Mouse (Mus musculus) brain, embryonic 14.5 days (tissue): Measurements from ENCODE around the gene Gng7. TPM values are rescaled to one million over a fixed set of nuclear protein-coding genes. Genes with fewer than 3 reads are reported as not detected.
A peak's percentile ranks its signal among the peaks of the same experiment; 100 is the strongest.
"Not testable (repeated sequence)": the region's sequence is repeated elsewhere in the genome, so short reads cannot be mapped to it uniquely, and the experiment has no call there.

Experiments used
- DNase-seq: peaks from one replicate; pipeline ENCODE4 v3.0.0-alpha.2; 2011; ENCODE audit warnings: low read depth
- CTCF ChIP-seq: fragments of 200-500 bp; IDR thresholded peaks from 2 replicates; pipeline ENCODE4 v1.5.1; 2012; ENCODE audit warnings: inconsistent platforms, mild to moderate bottlenecking, moderate library complexity, borderline replicate concordance; ENCODE audit not compliant: insufficient read depth, insufficient read length; ENCODE audit errors: extremely low read depth
- POLR2A ChIP-seq: fragments of 200-500 bp; IDR thresholded peaks from 2 replicates; pipeline ENCODE4 v1.6.1; 2012; ENCODE audit warnings: mild to moderate bottlenecking, inconsistent platforms, borderline replicate concordance; ENCODE audit not compliant: poor library complexity, insufficient read depth, insufficient read length, severe bottlenecking; ENCODE audit errors: extremely low read depth
- polyA plus RNA-seq: library from polyadenylated mRNA; depleted of rRNA; stranded (reverse); fragments of >200 nt; gene quantifications from 2 replicates; pipeline ENCODE4 v1.2.3, GENCODE M21; 2012; rRNA removed

The Gng7 gene
- polyA plus RNA-seq, result 13.3 and 13.6 TPM in 2 replicates

DNA sequence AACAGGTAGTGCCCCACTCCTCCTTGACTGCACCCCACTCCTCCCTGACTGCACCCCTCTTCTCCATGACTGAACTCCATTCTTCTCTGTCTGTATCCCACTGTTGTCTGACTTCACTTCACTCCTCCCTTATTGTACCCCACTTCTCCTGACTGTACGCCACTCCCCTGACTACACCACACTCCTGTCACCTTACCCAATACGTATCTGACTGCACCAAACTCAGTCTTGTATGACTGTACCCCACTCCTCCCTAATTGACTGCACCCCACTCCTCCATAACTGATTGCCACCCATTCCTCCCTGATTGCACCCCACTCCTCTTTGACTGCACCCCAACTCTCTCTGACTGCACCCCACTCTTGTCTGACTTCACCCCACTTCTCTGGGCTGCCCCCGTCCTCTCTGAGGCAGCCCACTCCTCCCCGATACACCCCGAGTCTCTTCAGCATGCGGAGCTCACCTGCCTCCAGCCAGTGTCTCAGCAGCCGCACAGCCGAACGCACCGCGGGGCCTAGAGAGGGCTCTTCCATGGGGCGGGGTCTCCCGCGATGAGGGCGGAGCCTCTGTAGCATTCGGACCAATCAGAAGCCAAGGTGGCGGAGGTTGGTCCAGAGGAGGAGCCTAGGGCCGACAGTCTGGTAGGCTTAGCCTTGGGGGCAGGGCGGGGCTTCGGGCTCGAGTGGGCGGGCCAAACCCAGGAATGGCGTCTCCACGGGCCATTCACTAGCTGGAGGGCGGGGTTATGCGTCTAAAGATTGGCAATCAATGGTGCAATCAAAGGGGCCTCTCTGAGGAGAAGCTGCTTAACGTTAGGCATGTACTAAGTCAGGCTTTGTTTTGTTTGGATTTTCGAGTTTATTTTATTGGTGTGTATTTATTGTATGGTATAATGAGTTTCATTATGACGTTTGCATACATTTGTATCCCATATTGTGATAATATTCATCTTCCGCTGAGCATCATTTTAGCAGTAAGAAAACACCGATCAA, at the start of gene Gng7:
Gene Gng7, minus strand, starts transcription at position 553 of the 992 bp plus-strand sequence.
- peak; percentile 99 for DNase-seq
- TF ChIP-seq POLR2A, result no peak
- TF ChIP-seq CTCF, result no peak

DNA sequence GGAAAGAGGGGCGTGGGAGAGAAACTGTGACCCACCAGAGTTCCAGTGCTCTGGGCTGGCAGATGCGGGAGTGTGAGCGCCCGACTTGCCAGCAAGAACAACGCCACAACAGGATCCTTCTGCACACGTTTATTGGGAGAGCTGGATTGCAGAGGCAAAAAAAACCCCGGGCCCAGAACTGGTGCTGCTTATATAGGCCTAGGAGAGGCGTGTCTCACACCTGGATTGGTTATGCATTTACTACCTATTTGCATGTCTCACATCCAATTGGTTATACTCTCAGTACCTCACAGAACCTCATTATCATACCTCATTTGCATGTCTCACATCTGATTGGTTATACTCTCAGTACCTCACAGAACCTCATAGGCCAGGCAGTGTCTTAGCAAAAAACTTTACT, 49.8 kb upstream of the Gng7 start:
- not testable (repeated sequence) for DNase-seq

DNA sequence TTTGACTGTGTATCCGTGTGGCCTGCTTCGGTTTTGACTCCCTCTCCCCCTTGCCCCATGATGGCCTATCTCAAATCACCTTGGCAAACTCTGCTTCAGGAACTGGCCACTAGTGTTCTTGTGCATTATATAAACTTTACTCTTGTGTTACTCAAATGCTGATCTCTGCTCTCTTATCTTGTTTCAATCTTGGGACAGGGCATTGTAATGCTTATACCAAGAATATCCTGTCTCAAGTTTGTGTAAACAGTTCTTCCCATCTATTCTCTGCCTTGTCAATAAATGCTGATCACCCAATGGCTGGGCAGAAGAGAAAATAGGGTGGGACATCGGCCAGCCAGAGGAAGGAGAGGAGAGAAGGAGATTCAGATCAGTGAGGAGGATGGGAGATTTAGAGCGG, 48.0 kb upstream of the Gng7 start:
- TF ChIP-seq CTCF (no peak), POLR2A (no peak)
- DNase-seq, result no peak

DNA sequence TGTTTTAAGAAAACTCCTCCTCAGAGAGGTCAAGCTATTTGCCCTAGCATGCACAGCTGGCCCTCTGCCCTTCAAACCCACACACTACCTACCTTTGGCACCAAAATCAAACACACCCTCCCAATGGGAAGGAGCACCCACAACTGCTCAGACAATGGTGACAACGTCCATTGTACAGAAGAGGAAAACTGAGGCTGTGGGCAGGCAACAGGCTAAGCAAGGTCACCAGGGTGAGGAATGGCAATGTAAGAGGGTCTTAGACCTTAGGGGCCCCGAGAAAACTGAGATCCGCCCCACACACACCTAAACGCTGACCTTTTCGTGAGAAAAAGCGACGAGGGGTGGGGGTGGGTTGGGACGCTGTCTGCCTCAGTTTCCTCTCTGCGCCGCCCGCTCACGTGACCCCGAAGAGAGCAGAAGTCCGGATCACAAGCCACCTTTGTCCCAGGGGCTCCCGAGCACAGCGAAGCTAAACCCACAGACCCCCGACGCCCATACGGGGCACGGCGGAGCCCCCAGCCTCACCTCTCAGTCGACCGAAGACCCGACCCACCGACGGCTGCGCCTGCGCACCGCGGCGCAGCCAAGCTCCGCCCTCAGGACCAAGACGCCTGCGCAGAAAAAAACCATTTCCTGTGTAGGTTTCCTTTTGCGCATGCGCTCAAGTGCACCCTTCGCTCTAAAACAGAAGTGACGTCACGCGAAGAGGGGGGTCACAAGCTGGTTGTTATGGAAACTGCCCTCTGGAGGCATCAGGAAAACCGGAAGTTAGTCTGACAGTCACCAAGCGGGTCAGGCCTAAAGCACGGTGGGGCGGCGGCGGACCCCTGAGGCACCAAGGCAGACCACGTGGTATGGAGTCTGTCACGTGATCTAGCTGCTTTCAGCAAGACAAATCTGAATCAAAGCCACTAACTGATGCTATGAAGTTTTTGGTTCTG, 45.1 kb upstream of the Gng7 start, which contains the start of gene Sgta:
Gene Sgta, minus strand, starts transcription at position 579 of the 941 bp plus-strand sequence.
- TF ChIP-seq POLR2A, result peak; percentile 84; the same call in 1 of the 2 replicates
- TF ChIP-seq CTCF, result no peak
- DNase-seq, result peak; percentile 100

DNA sequence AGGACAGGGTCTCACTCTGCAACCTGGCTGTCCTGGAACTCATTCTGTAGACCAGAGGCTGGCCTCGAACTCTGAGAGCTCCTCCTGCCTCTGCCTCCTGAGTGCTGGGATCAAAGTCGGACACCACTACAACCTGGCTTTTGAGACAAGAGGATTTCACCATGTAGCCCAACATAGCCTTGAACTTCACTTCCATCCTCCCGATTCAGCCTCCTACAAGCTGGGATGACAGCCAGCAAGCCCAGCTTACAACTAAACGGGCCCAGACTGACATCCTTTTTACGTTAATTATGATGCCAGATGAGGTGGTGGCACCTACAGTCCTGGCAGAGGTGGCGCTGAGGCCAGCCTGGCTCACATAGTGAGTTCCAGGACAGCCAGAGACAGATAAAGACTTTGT, 44.2 kb upstream of the Gng7 start:
- no peak for DNase-seq

DNA sequence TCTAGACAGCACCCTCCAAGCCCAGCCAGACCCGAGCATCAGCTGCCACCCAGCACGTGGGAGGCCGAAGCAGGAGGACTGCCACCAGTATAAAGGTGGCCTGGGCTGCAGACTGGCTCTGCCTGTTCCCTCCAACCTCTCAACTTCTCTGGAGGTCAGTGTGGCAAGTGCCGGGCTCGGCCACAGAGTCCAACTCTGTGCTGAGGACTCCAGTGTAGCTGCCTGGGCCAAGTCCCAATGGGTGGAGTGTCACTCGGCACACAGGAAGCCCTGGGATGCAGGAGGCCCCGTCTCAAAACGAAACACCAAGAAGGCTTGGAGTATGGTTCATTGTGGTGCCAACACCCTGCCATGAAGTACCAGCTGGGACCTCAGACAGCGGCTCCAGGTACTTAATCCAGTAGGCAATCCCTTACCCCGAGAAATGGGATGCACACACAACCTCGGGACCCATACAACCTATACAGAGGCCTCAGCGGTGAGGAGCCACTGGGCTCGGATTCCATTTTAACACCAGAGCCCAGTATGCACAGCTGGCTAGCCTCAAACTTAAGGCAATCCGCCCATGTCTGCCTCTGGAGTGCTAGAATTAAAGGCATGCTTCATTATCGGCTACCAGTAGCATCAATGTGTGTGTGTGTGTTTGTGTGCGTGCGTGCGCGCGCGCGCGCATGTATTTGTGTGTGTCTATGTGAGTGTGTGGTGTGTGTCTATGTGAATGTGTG, 42.8 kb upstream of the Gng7 start:
- no peak for TF ChIP-seq POLR2A
- TF ChIP-seq CTCF, result no peak
- no peak for DNase-seq

More for the DNA sequence above, 44.2 kb upstream of the Gng7 start:
- TF ChIP-seq POLR2A (no peak), CTCF (no peak)

DNA sequence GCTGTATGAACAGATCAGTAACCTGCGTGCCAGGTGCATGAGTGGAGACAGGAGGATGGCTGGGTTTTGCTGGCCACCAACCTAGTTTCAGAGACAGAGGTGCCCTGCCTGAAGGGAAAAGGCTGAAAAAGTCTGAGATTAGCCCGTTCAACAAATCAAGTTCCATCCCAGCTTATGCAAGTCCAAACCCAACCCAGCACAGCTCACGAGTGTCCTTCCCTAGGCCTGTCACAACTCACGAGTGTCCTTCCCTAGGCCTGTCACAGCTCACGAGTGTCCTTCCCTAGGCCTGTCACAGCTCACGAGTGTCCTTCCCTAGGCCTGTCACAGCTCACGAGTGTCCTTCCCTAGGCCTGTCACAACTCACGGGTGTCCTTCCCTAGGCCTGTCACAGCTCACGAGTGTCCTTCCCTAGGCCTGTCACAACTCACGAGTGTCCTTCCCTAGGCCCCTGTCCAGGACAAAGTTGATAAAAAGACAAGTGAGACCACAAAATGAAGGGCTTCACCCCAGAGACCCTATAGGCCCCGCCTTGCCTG, 41.1 kb upstream of the Gng7 start:
- not testable (repeated sequence) for DNase-seq

DNA sequence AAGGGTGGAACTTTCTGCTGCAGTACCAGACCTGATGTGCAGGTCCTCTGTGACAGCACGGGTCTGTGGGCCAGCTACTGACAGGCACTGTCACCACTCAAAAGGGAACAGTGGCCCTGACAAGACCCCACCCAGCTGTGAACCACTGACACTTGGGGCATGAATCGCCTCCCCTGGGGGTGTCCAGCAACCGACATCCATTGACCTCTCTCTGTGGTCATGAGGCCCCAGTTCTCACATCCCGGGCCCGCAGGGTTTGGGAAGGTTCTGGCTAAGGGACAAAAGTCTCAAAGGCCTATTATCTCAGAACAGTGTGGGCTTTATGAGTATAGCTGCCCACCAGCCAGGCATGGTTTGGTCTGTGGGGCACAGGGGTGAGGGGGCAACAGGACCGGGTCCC, 40.4 kb upstream of the Gng7 start:
- TF ChIP-seq POLR2A (no peak), CTCF (no peak)
- DNase-seq, result no peak

DNA sequence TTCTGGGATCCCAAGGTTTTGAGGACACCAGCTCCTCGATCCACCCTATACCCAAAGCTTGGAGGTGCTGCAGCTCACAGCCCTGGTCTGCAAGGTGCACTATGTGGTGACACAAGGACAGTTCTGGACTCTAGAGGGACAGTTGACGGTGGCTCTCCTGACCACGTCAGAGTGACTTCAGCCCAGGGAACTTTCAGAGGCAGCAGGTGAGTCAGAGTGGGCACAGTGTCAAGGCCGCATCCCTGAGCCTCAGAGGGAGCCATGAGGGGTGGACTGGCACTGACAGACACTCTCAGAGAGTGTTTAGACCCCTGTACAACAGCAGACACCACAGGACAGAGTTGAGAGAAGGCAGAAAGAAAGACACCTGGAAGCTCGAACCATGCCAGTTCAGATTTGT, 37.8 kb upstream of the Gng7 start:
- DNase-seq, result no peak
- no peak for TF ChIP-seq CTCF
- no peak for TF ChIP-seq POLR2A

DNA sequence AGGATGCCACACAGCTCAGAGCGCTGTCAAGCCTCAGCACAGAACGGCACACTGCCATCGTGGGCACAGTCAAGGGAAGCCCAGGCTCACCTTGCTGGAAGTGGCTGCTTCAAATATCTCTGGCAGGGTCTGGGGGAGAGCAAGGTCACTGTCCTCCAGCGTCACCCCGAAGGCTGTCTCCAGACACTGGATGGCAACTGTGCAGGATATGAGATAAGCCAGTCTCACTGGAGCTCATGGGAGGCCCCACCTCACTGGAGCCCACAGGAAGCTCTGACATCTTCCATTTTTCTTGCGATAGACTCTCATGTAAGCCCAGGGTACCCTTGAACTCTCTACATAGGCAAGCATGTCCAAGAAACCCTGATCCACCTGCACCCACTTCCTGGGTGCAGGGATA, 36.4 kb upstream of the Gng7 start:
- TF ChIP-seq CTCF, result no peak
- TF ChIP-seq POLR2A, result no peak

DNA sequence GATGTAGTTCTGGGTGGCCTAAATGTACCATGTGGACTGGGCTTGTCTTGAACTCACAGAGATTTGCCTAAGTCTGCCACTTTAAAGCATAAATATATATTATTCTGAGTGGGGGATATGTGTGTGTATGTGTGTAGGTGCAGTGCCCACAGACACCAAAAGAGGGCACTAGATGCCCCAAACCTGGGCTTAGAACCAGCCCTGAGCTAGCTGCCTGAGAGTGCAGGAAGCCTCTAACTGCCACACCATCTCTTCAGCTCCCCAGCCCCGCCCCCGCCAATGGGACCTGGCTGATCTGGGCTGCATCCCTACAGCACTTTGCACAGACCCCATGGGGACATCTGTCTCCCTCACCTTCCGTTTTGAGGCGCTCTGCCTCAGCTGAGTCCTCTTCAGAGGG, 35.9 kb upstream of the Gng7 start:
- TF ChIP-seq POLR2A (no peak), CTCF (peak; percentile 48)
- DNase-seq, result no peak

More for the DNA sequence above, 36.4 kb upstream of the Gng7 start:
- DNase-seq, result no peak

DNA sequence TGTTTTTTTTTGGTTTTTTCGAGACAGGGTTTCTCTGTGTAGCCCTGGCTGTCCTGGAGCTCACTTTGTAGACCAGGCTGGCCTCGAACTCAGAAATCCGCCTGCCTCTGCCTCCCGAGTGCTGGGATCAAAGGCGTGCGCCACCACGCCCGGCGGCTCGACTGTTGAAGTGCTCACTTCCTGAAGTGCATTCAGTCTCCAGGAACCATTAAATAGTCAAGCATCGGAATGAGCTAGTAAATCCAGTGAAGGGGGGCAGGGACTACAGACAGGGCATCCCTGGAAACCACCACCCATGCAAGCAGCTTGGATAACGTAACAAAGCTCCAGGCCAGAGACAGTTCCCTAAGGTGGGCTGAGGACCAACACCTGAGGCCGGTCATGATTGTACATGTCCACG, 30.5 kb upstream of the Gng7 start:
- DNase-seq, result not testable (repeated sequence)
